Mouse (Mus musculus) liver, embryonic 14.5 days (tissue): ENCODE data around the gene Ctnnd2.

Source experiments
- CTCF ChIP-seq: IDR thresholded peaks from 2 replicates; pipeline ENCODE4 v1.5.1; 2016; ENCODE audit warnings: antibody characterized with exemption, low read depth, control low read depth
- EP300 ChIP-seq: IDR thresholded peaks from 2 replicates; pipeline ENCODE4 v1.6.1; 2016; ENCODE audit warnings: antibody characterized with exemption, low read depth

- TF ChIP-seq CTCF (no peak), EP300 (no peak)
These were observed 605.4 kb downstream of the Ctnnd2 start for GRCm38 (mm10) chr15:30777801-30778200.
